Mouse (Mus musculus) intestine, embryonic 16.5 days (tissue): ENCODE results near the gene Gm1043. TPM values are rescaled to one million over a fixed set of nuclear protein-coding genes. Genes with fewer than 3 reads are reported as not detected.
A peak's percentile ranks its signal among the peaks of the same experiment; 100 is the strongest.

ENCODE experiments used
- ATAC-seq: fragments of 200-750 bp; cut with Nextera tagmentation; 2 replicates; pipeline ENCODE4 v1.8.0; 2017; ENCODE audit warnings: moderate TSS enrichment, moderate library complexity
- H3K27ac ChIP-seq: fragments of 300-500 bp; sonication (generic); 2 replicates; pipeline ENCODE4 v1.5.1; 2014; ENCODE audit warnings: mild to moderate bottlenecking, low read length
- H3K27me3 ChIP-seq: fragments of 300-500 bp; sonication (generic); replicated peaks from 2 replicates; pipeline ENCODE4 v1.6.1; 2014; ENCODE audit warnings: low read length, control low read depth, mixed read lengths; ENCODE audit not compliant: control insufficient read depth, insufficient read depth
- H3K36me3 ChIP-seq: fragments of 300-500 bp; sonication (generic); 2 replicates; pipeline ENCODE4 v1.6.1; 2014; ENCODE audit warnings: low read length, control low read depth; ENCODE audit not compliant: control insufficient read depth, insufficient read depth
- H3K4me1 ChIP-seq: fragments of 300-500 bp; sonication (generic); 2 replicates; pipeline ENCODE4 v1.6.1; 2014; ENCODE audit warnings: low read length, control low read depth, mixed read lengths; ENCODE audit not compliant: control insufficient read depth, insufficient read depth
- H3K4me2 ChIP-seq: fragments of 300-500 bp; sonication (generic); 2 replicates; pipeline ENCODE4 v1.6.1; 2014; ENCODE audit warnings: low read depth, low read length, control low read depth
- H3K4me3 ChIP-seq: fragments of 300-500 bp; sonication (generic); 2 replicates; pipeline ENCODE4 v1.5.1; 2014; ENCODE audit warnings: mild to moderate bottlenecking, low read length
- H3K9ac ChIP-seq: fragments of 300-500 bp; sonication (generic); 2 replicates; pipeline ENCODE4 v1.6.1; 2014; ENCODE audit warnings: low read depth, low read length
- H3K9me3 ChIP-seq: fragments of 300-500 bp; sonication (generic); 2 replicates; pipeline ENCODE4 v1.6.1; 2016; ENCODE audit warnings: low read length, control low read depth; ENCODE audit not compliant: control insufficient read depth
- WGBS: fragments of 180-500 bp; shearing (Covaris S2); extraction: QIAGEN DNeasy Blood & Tissue Kit; methylation state at CpG from one replicate; pipeline ENCODE4 v1.1.7; 2014; 5-methylcytosine and 5-hydroxymethylcytosine counted together
- polyA plus RNA-seq: library from polyadenylated mRNA; unstranded; fragments of >200 nt; fragmentation: Nextera tagmentation; extraction: Ambion mirVana; gene quantifications from 2 replicates; pipeline ENCODE4 v1.2.1, GENCODE M21; 2015

The Gm1043 gene
- polyA plus RNA-seq, 1 experiment from 2014 or later = 0.04 TPM

DNA sequence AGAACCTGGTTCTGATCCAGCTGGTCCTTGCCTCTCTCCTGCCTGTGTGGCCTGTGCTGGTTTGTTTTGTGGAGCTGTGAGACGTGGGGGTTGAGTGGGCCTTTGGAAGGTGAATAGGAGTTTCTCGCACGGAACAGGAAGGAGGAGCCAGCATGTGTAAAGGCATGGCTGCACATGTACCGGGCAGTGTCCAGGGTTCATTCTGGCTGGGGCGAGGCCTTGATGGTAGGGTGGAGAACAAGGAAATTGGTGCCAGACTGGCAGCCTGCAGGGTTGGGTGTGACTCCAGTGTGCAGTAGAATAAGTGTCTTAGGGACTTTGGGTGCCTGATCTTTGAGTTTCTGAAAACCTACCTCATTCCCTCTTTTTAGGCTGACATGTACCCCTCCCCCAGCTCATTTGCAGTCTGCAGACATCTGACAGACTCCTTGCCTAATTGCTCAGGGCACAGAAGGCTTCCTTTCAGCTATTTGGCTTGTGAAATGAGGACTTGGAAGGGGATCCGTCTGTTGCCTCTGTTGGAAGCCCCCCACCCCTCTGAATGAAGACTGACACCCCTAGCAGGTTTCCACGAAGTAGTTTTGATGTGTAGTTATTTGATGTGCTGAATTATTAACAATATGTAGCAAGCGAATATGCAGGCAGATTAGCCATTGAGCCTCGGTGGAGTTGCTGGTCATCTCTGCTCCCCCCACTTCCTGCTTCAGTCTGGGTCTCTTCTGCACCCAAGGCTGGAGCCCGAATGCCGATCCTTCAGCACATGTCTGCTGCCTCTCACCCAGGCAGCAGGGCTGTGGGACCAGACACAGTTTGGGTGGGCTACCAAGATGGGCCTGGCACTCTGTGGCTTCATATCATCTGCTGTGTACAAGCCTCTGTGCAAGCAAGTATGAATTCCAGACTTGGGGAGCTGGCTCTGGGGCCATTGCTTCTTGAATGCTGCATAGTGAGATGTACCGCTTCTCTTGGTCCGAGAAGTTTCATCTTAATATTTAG is 20.4 kb upstream of the Gm1043 start:
- no peak overlapping the region for H3K4me2 ChIP-seq
- H3K27me3 ChIP-seq = no peaks in the 10 kb centered on the region
- H3K9me3 ChIP-seq = no peaks in the 10 kb centered on the region
- peak; percentile 88 for ATAC-seq
- WGBS = 57% methylated on average over 13 of the region's 13 CpGs
- H3K36me3 ChIP-seq = no peaks in the 10 kb centered on the region
- peak overlapping the region; percentile 73 for H3K27ac ChIP-seq
- peaks cover 19% of the 10 kb centered on the region for H3K4me1 ChIP-seq
- H3K9ac ChIP-seq = no peak overlapping the region
- H3K4me3 ChIP-seq = no peak overlapping the region

DNA sequence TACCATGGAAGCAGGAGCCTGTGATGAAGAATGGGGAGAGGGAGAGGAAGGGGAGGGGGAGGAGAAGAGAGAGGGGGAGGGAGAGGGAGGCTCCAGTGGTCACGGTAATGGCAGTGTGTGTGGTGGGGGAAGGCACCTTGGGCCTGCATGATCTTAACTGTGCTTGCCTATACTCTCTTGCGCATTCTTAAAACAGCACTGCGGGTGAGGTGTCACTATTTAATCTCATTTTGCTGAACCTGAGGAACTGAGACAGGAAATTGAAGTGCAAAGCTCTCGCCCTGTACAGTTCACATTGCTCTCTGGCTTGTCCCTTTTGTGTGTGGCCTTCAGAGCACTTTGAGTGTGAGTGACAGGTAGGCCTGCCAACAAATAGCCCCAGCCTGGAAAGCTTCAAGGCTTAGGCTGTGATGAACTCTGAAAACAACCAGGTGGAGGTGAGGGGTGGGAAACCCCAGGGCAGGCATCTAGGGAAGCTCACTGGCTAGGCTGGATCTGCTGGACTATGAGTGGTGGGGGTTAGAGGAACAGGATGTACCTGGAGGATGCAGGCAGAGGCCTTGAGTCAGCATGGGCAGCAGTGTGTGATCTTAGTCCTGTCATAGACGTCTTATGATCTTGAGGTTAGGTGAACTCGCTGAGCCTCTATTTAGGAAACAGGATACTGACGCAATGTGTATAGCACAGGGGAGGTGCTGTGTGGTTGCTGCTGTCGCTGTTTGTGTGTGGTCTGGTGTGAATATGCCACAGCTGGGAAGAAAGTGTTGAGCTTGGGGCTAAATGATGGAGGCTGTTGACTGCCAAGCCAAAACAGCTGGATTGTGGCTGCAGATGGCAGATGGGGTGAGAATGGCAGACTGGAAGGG is 18.2 kb upstream of the Gm1043 start:
- Histone ChIP-seq H3K4me1 (peaks cover 13% of the 10 kb centered on the region), H3K9me3 (no peaks in the 10 kb centered on the region), H3K27me3 (no peaks in the 10 kb centered on the region), H3K36me3 (no peaks in the 10 kb centered on the region), H3K4me3 (no peak overlapping the region), H3K4me2 (no peak overlapping the region), H3K27ac (no peak overlapping the region), H3K9ac (no peak overlapping the region)
- ATAC-seq = no peak
- WGBS = 66% methylated on average over 8 of the region's 8 CpGs

DNA sequence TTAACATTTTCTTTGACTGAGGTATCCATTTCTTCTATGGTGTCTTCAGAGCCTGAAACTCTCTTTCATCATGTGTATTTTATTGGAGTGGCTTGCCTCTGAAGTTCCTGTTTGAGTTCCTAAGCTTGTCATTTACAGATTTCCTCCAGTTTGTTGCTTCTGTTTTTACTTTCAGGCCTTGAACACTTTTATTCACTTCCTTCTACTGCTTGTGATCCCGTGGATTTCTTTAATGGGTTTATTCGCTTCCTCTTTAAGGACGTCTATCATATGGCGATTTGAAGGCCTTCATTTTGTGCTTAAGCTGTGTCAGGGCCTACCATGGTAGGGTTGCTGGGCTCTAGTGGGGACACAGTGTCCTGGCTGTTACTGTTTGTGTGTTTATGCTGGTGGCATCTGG is 11.5 kb upstream of the Gm1043 start:
- Histone ChIP-seq H3K9me3 (no peaks in the 10 kb centered on the region), H3K4me3 (no peak overlapping the region), H3K4me1 (peaks cover 12% of the 10 kb centered on the region), H3K27ac (no peak overlapping the region), H3K36me3 (no peaks in the 10 kb centered on the region), H3K9ac (no peak overlapping the region), H3K27me3 (no peaks in the 10 kb centered on the region), H3K4me2 (no peak overlapping the region)
- no peak for ATAC-seq
- 83% methylated on average over 4 of the region's 4 CpGs for WGBS

GRCm38 (mm10) chr5:37076692-37077329 is 8.4 kb upstream of the Gm1043 start:
- Histone ChIP-seq H3K4me2 (no peak overlapping the region), H3K4me1 (peaks cover 12% of the 10 kb centered on the region), H3K27me3 (no peaks in the 10 kb centered on the region), H3K36me3 (no peaks in the 10 kb centered on the region), H3K4me3 (no peak overlapping the region), H3K9me3 (no peaks in the 10 kb centered on the region), H3K9ac (no peak overlapping the region), H3K27ac (no peak overlapping the region)
- WGBS = 49% methylated on average over 12 of the region's 12 CpGs
- peak; percentile 67 for ATAC-seq

DNA sequence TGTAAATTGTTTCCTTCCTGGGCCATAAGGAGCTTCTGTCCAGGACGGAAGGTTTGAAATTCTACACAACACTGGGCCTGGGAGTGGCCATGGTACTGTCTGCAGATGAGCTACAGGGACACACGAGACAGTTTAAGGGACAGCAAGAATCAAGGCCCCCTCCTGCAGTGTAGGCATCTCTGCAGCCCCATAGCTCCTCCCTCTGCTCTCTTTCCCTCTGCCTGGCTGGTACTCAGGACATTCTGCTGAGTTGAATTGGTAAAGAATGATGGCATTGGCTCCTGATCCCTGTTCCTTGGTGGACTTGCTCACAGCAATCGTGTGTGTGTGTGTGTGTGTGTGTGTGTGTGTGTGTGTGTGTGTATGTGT is 7.9 kb upstream of the Gm1043 start:
- no peak overlapping the region for H3K9ac ChIP-seq
- peaks cover 15% of the 10 kb centered on the region for H3K4me1 ChIP-seq
- no peaks in the 10 kb centered on the region for H3K9me3 ChIP-seq
- peak; percentile 28; the same call in 1 of the 2 replicates for ATAC-seq
- 30% methylated on average over 3 of the region's 3 CpGs for WGBS
- no peak overlapping the region for H3K27ac ChIP-seq
- no peak overlapping the region for H3K4me2 ChIP-seq
- no peaks in the 10 kb centered on the region for H3K36me3 ChIP-seq
- no peak overlapping the region for H3K4me3 ChIP-seq
- H3K27me3 ChIP-seq = no peaks in the 10 kb centered on the region

- no peaks in the 10 kb centered on the region for H3K9me3 ChIP-seq
- WGBS = 94% methylated on average over 4 of the region's 4 CpGs
- H3K9ac ChIP-seq = no peak overlapping the region
- H3K27me3 ChIP-seq = no peaks in the 10 kb centered on the region
- peaks cover 18% of the 10 kb centered on the region for H3K4me1 ChIP-seq
- H3K4me2 ChIP-seq = no peak overlapping the region
- H3K4me3 ChIP-seq = no peak overlapping the region
- no peak for ATAC-seq
- H3K36me3 ChIP-seq = no peaks in the 10 kb centered on the region
- H3K27ac ChIP-seq = no peak overlapping the region
Observed at GRCm38 (mm10) chr5:37079484-37079883, 5.7 kb upstream of the Gm1043 start.

DNA sequence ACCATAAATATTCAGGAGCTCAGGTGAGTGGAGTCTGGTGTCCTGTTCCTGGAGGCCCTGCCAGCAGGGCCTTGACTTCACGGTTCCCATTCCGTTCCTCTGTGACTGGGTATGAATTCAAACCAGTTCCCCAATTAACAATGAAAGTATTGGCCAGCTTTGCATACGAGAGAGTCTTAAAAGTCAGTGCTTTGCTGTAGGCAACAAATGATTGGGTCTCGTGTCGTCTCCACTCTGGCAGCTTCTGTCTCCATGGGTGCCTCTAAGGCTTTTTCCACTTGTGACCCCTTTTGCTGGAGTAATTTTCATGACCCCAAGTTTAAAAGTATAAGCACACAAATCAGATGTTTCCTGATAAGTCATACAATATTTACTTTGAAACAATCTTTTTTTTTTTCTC is 4.6 kb upstream of the Gm1043 start:
- Histone ChIP-seq H3K27me3 (no peaks in the 10 kb centered on the region), H3K9me3 (no peaks in the 10 kb centered on the region), H3K4me1 (peaks cover 18% of the 10 kb centered on the region), H3K36me3 (no peaks in the 10 kb centered on the region), H3K4me3 (no peak overlapping the region), H3K27ac (no peak overlapping the region), H3K4me2 (no peak overlapping the region), H3K9ac (no peak overlapping the region)
- WGBS = 74% methylated on average over 5 of the region's 5 CpGs
- no peak for ATAC-seq

DNA sequence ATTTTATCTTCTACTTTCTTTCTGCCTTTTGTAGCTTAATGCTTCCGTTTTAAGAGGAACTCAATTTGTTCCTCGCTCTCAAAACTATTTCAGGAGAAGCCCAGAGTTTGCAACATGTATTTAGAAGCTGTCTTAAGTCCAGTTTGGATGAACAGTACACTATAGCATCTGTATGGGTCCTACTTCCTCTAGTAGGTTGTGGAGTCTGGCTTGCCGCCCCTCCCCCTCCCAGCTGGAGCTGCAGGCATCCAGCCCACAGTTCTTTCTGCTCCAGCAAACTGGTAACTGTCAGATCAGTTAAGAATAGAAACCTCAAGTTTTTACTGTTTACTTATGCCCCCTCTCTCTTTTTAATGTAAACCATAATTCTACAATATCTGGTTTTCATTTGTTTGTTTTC is 2.8 kb upstream of the Gm1043 start:
- H3K4me2 ChIP-seq = no peak overlapping the region
- ATAC-seq = peak; percentile 46; the same call in 1 of the 2 replicates

More for the DNA sequence above, 2.8 kb upstream of the Gm1043 start:
- no peaks in the 10 kb centered on the region for H3K9me3 ChIP-seq
- H3K27me3 ChIP-seq = no peaks in the 10 kb centered on the region
- H3K27ac ChIP-seq = no peak overlapping the region
- no peaks in the 10 kb centered on the region for H3K36me3 ChIP-seq
- WGBS = 32% methylated on average over 3 of the region's 3 CpGs
- H3K4me1 ChIP-seq = peaks cover 5% of the 10 kb centered on the region; the same call in 1 of the 2 replicates
- H3K9ac ChIP-seq = no peak overlapping the region
- no peak overlapping the region for H3K4me3 ChIP-seq
